Mouse (Mus musculus) lung, adult 2 months (tissue): ENCODE measurements at regions not wholly inside any gene's neighbourhood (a gene's known extent, or its start where the extent isn't known, plus 50 kb on each side); places are given as distances from the start of the nearest gene placed in this dataset.

Source experiments
- CTCF ChIP-seq: fragments of 200-500 bp; IDR thresholded peaks from 2 replicates; pipeline ENCODE4 v1.5.1; 2011; ENCODE audit warnings: mild to moderate bottlenecking, low read length, control low read depth; ENCODE audit not compliant: insufficient read depth
- POLR2A ChIP-seq: fragments of 200-500 bp; IDR thresholded peaks from 2 replicates; pipeline ENCODE4 v1.6.1; 2011; ENCODE audit warnings: low read depth, mild to moderate bottlenecking, control low read depth, low read length, borderline replicate concordance; ENCODE audit errors: extremely low read depth

DNA sequence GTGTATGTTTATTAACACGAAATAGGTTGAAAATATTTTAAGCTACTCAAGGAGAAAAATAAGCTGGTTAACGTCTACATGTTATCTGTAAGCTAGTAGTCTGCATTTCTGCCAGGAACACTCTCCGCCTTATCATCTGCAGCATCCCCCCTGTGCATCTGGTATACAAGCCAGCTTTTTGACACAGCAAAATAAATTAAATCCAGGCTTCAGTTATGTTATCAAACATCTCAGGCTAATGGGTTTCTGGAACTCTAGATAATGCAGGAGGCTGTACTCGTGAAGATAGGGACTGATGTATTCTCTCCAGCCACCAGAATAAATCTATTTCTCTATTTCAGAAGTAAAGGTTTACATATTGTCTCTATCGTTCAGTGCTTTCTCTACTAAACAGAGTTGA lies 1138.5 kb downstream of the Basp1 start:
- TF ChIP-seq POLR2A (no peak), CTCF (no peak)
